Mouse (Mus musculus): ENCODE measurements around the gene Sgsh. TPM values are rescaled to one million over a fixed set of nuclear protein-coding genes. Genes with fewer than 3 reads are reported as not detected.
A peak's percentile ranks its signal among the peaks of the same experiment; 100 is the strongest.

Sgsh gene
- total RNA-seq (2014; rRNA removed) (2.1 and 2.6 TPM in 2 replicates), polyA plus RNA-seq (2012; rRNA removed) (8.7 and 11.9 TPM in 2 replicates)

- H3K27me3 ChIP-seq (ENCODE audit: control insufficient read depth, insufficient read depth, low read length) = no peaks in the 10 kb centered on the region
- no peaks in the 10 kb centered on the region for H3K36me3 ChIP-seq (ENCODE audit: control insufficient read depth, insufficient read depth, low read length)
- H3K4me3 ChIP-seq (ENCODE audit: insufficient read depth, low read depth, low read length) = peak within 1 kb of the TSS; percentile 97
- peak within 1 kb of the TSS; percentile 95 for H3K9ac ChIP-seq (ENCODE audit: low read depth, low read length)
- TF ChIP-seq POLR2A (IDR thresholded peaks at IDR 0.05; ENCODE audit: extremely low read depth, insufficient read depth, low read length) (peak; percentile 65), CTCF (IDR thresholded peaks at IDR 0.05; ENCODE audit: low read depth, low read length) (no peak)
- WGBS = 1% methylated on average over 40 of the region's 40 CpGs
- peak within 1 kb of the TSS; percentile 82 for H3K27ac ChIP-seq (replicated peaks; ENCODE audit: insufficient read depth, low read depth, low read length)
- H3K79me2 ChIP-seq (ENCODE audit: control insufficient read depth, insufficient read depth, low read length) = no peaks in the 10 kb centered on the region
- peaks cover 9% of the 10 kb centered on the region for H3K4me1 ChIP-seq (ENCODE audit: control insufficient read depth, insufficient read depth, low read length)
- DNase-seq (ENCODE audit: extremely low read depth, low read depth, low spot score) = peak; percentile 30
These were observed at the start of gene Sgsh, which contains the start of gene Slc26a11 for GRCm38 (mm10) chr11:119355443-119356385. Sgsh (minus strand) TSS chr11:119355536. Slc26a11 (plus strand) TSS chr11:119355557.

GRCm38 (mm10) chr11:119404627-119405026 lies 49.3 kb upstream of the Sgsh start:
- H3K4me3 ChIP-seq (ENCODE audit: insufficient read depth, low read depth, low read length) = no peak overlapping the region
- peaks cover 3% of the 10 kb centered on the region; the same call in 1 of the 2 replicates for H3K4me1 ChIP-seq (ENCODE audit: control insufficient read depth, insufficient read depth, low read length)
- TF ChIP-seq CTCF (IDR thresholded peaks at IDR 0.05; ENCODE audit: low read depth, low read length) (peak; percentile 89), POLR2A (IDR thresholded peaks at IDR 0.05; ENCODE audit: extremely low read depth, insufficient read depth, low read length) (no peak)
- peaks cover 24% of the 10 kb centered on the region; the same call in 1 of the 2 replicates for H3K79me2 ChIP-seq (ENCODE audit: control insufficient read depth, insufficient read depth, low read length)
- peak; percentile 44 for DNase-seq (ENCODE audit: extremely low read depth, low read depth, low spot score)
- WGBS = 75% methylated on average over 5 of the region's 5 CpGs
- no peak overlapping the region for H3K9ac ChIP-seq (ENCODE audit: low read depth, low read length)
- H3K27ac ChIP-seq (replicated peaks; ENCODE audit: insufficient read depth, low read depth, low read length) = no peak overlapping the region
- no peaks in the 10 kb centered on the region for H3K27me3 ChIP-seq (ENCODE audit: control insufficient read depth, insufficient read depth, low read length)
- peaks cover 26% of the 10 kb centered on the region for H3K36me3 ChIP-seq (ENCODE audit: control insufficient read depth, insufficient read depth, low read length)

- no peak for DNase-seq (ENCODE audit: extremely low read depth, low read depth, low spot score)
- Histone ChIP-seq H3K4me3 (ENCODE audit: insufficient read depth, low read depth, low read length) (no peak overlapping the region), H3K27ac (replicated peaks; ENCODE audit: insufficient read depth, low read depth, low read length) (no peak overlapping the region), H3K4me1 (ENCODE audit: control insufficient read depth, insufficient read depth, low read length) (peaks cover 3% of the 10 kb centered on the region; the same call in 1 of the 2 replicates), H3K9ac (ENCODE audit: low read depth, low read length) (no peak overlapping the region), H3K36me3 (ENCODE audit: control insufficient read depth, insufficient read depth, low read length) (peaks cover 21% of the 10 kb centered on the region), H3K27me3 (ENCODE audit: control insufficient read depth, insufficient read depth, low read length) (no peaks in the 10 kb centered on the region), H3K79me2 (ENCODE audit: control insufficient read depth, insufficient read depth, low read length) (peaks cover 29% of the 10 kb centered on the region; the same call in 1 of the 2 replicates)
- TF ChIP-seq POLR2A (IDR thresholded peaks at IDR 0.05; ENCODE audit: extremely low read depth, insufficient read depth, low read length) (no peak), CTCF (IDR thresholded peaks at IDR 0.05; ENCODE audit: low read depth, low read length) (no peak)
- 72% methylated on average over 11 of the region's 11 CpGs for WGBS
These were observed 47.3 kb upstream of the Sgsh start for GRCm38 (mm10) chr11:119402501-119403160.

GRCm38 (mm10) chr11:119396461-119396860 lies 41.1 kb upstream of the Sgsh start:
- TF ChIP-seq POLR2A (IDR thresholded peaks at IDR 0.05; ENCODE audit: extremely low read depth, insufficient read depth, low read length) = no peak
- TF ChIP-seq CTCF (IDR thresholded peaks at IDR 0.05; ENCODE audit: low read depth, low read length) = no peak
- Histone ChIP-seq H3K4me1 (ENCODE audit: control insufficient read depth, insufficient read depth, low read length) (peaks cover 22% of the 10 kb centered on the region), H3K27ac (replicated peaks; ENCODE audit: insufficient read depth, low read depth, low read length) (no peak overlapping the region), H3K4me3 (ENCODE audit: insufficient read depth, low read depth, low read length) (no peak overlapping the region), H3K36me3 (ENCODE audit: control insufficient read depth, insufficient read depth, low read length) (peaks cover 6% of the 10 kb centered on the region; the same call in 1 of the 2 replicates), H3K79me2 (ENCODE audit: control insufficient read depth, insufficient read depth, low read length) (peaks cover 25% of the 10 kb centered on the region; the same call in 1 of the 2 replicates), H3K27me3 (ENCODE audit: control insufficient read depth, insufficient read depth, low read length) (no peaks in the 10 kb centered on the region), H3K9ac (ENCODE audit: low read depth, low read length) (peak overlapping the region; percentile 23; the same call in 1 of the 2 replicates)
- no peak for DNase-seq (ENCODE audit: extremely low read depth, low read depth, low spot score)
- WGBS = 84% methylated on average over 7 of the region's 7 CpGs

GRCm38 (mm10) chr11:119395931-119396330 lies 40.6 kb upstream of the Sgsh start:
- peaks cover 6% of the 10 kb centered on the region; the same call in 1 of the 2 replicates for H3K36me3 ChIP-seq (ENCODE audit: control insufficient read depth, insufficient read depth, low read length)
- peaks cover 25% of the 10 kb centered on the region for H3K4me1 ChIP-seq (ENCODE audit: control insufficient read depth, insufficient read depth, low read length)
- H3K27me3 ChIP-seq (ENCODE audit: control insufficient read depth, insufficient read depth, low read length) = no peaks in the 10 kb centered on the region
- H3K9ac ChIP-seq (ENCODE audit: low read depth, low read length) = no peak overlapping the region
- H3K79me2 ChIP-seq (ENCODE audit: control insufficient read depth, insufficient read depth, low read length) = peaks cover 25% of the 10 kb centered on the region; the same call in 1 of the 2 replicates
- H3K4me3 ChIP-seq (ENCODE audit: insufficient read depth, low read depth, low read length) = no peak overlapping the region; the same call in 1 of the 2 replicates
- H3K27ac ChIP-seq (replicated peaks; ENCODE audit: insufficient read depth, low read depth, low read length) = no peak overlapping the region
- no peak for TF ChIP-seq CTCF (IDR thresholded peaks at IDR 0.05; ENCODE audit: low read depth, low read length)
- TF ChIP-seq POLR2A (IDR thresholded peaks at IDR 0.05; ENCODE audit: extremely low read depth, insufficient read depth, low read length) = no peak
- WGBS = 63% methylated on average over 13 of the region's 13 CpGs
- no peak for DNase-seq (ENCODE audit: extremely low read depth, low read depth, low spot score)
